Mouse (Mus musculus): Measurements from ENCODE around the gene Samd14. TPM values are rescaled to one million over a fixed set of nuclear protein-coding genes. Genes with fewer than 3 reads are reported as not detected.
A peak's percentile ranks its signal among the peaks of the same experiment; 100 is the strongest.

Samd14 gene
- polyA plus RNA-seq, 1 experiment from 2014 or later: 57.8 TPM

GRCm38 (mm10) chr11:95027850-95028470 lies 18.3 kb downstream of the Samd14 start:
- Histone ChIP-seq H3K4me1 (replicated peaks; ENCODE audit: control insufficient read depth, insufficient read depth, low read length) (peaks cover 8% of the 10 kb centered on the region), H3K9ac (ENCODE audit: low read depth, low read length) (no peak overlapping the region; the same call in 1 of the 2 replicates), H3K9me3 (ENCODE audit: control insufficient read depth, low read length) (no peaks in the 10 kb centered on the region), H3K27ac (ENCODE audit: low read depth, low read length) (no peak overlapping the region), H3K27me3 (replicated peaks; ENCODE audit: control insufficient read depth, insufficient read depth, low read length) (0 out of 2 replicates have a peak, but pooled peaks cover 4% of the 10 kb centered on the region), H3K4me3 (ENCODE audit: low read depth, low read length) (no peak overlapping the region), H3K36me3 (ENCODE audit: control insufficient read depth, insufficient read depth, low read length) (peaks cover 17% of the 10 kb centered on the region), H3K4me2 (no peak overlapping the region)
- 40% methylated on average over 13 of the region's 13 CpGs for WGBS
- DNase-seq (ENCODE audit: low spot score): no peak
- no peak for ATAC-seq (replicated peaks; ENCODE audit: low FRiP score)

DNA sequence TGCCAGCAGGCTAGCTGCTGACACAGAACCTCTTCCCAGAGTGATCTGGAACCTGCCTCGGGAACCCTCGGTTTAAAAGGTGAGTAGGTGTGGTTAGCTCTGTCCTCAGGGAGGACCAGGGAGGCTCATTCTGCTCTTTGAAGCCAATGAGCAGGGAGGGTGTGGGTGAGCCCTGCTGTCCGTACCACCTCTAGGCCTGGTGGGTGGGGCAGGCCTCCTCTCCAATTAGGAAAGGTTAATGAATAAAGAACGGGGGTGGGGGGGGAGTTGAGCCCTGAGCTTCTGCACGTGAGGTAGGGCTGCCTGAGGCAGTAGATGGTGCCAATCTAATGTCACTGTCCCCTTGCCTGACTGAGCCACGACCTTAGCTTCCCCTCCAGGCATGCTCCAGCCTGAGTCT lies 23.3 kb downstream of the Samd14 start:
- H3K4me3 ChIP-seq (ENCODE audit: low read depth, low read length): no peak overlapping the region
- H3K27ac ChIP-seq (ENCODE audit: low read depth, low read length): no peak overlapping the region
- 37% methylated on average over 6 of the region's 6 CpGs for WGBS
- no peaks in the 10 kb centered on the region for H3K36me3 ChIP-seq (ENCODE audit: control insufficient read depth, insufficient read depth, low read length)
- H3K9ac ChIP-seq (ENCODE audit: low read depth, low read length): no peak overlapping the region
- H3K27me3 ChIP-seq (replicated peaks; ENCODE audit: control insufficient read depth, insufficient read depth, low read length): peaks cover 4% of the 10 kb centered on the region; the same call in 1 of the 2 replicates
- peaks cover 8% of the 10 kb centered on the region for H3K4me1 ChIP-seq (replicated peaks; ENCODE audit: control insufficient read depth, insufficient read depth, low read length)
- H3K9me3 ChIP-seq (ENCODE audit: control insufficient read depth, low read length): no peaks in the 10 kb centered on the region
- DNase-seq (ENCODE audit: low spot score) (no peak), ATAC-seq (replicated peaks; ENCODE audit: low FRiP score) (0 out of 2 replicates have a peak, but pooled peaks have one; percentile 34)
- no peak overlapping the region for H3K4me2 ChIP-seq

GRCm38 (mm10) chr11:95033617-95034016 lies 23.9 kb downstream of the Samd14 start:
- ATAC-seq (replicated peaks; ENCODE audit: low FRiP score): no peak
- WGBS: 39% methylated on average over 14 of the region's 14 CpGs
- DNase-seq (ENCODE audit: low spot score): no peak
- Histone ChIP-seq H3K9me3 (ENCODE audit: control insufficient read depth, low read length) (no peaks in the 10 kb centered on the region), H3K27ac (ENCODE audit: low read depth, low read length) (no peak overlapping the region), H3K27me3 (replicated peaks; ENCODE audit: control insufficient read depth, insufficient read depth, low read length) (peaks cover 4% of the 10 kb centered on the region; the same call in 1 of the 2 replicates), H3K4me1 (replicated peaks; ENCODE audit: control insufficient read depth, insufficient read depth, low read length) (peaks cover 8% of the 10 kb centered on the region), H3K4me2 (no peak overlapping the region), H3K4me3 (ENCODE audit: low read depth, low read length) (no peak overlapping the region), H3K9ac (ENCODE audit: low read depth, low read length) (no peak overlapping the region), H3K36me3 (ENCODE audit: control insufficient read depth, insufficient read depth, low read length) (no peaks in the 10 kb centered on the region)

GRCm38 (mm10) chr11:95034902-95035301 lies 25.2 kb downstream of the Samd14 start:
- Histone ChIP-seq H3K4me3 (ENCODE audit: low read depth, low read length) (no peak overlapping the region), H3K9ac (ENCODE audit: low read depth, low read length) (no peak overlapping the region), H3K4me2 (no peak overlapping the region), H3K9me3 (ENCODE audit: control insufficient read depth, low read length) (no peaks in the 10 kb centered on the region), H3K36me3 (ENCODE audit: control insufficient read depth, insufficient read depth, low read length) (no peaks in the 10 kb centered on the region), H3K27ac (ENCODE audit: low read depth, low read length) (no peak overlapping the region), H3K4me1 (replicated peaks; ENCODE audit: control insufficient read depth, insufficient read depth, low read length) (peaks cover 8% of the 10 kb centered on the region), H3K27me3 (replicated peaks; ENCODE audit: control insufficient read depth, insufficient read depth, low read length) (peaks cover 4% of the 10 kb centered on the region; the same call in 1 of the 2 replicates)
- DNase-seq (ENCODE audit: low spot score) (no peak), ATAC-seq (replicated peaks; ENCODE audit: low FRiP score) (no peak)
- WGBS: 70% methylated on average over 10 of the region's 10 CpGs

- no peak overlapping the region for H3K27ac ChIP-seq (ENCODE audit: low read depth, low read length)
- H3K4me3 ChIP-seq (ENCODE audit: low read depth, low read length): no peak overlapping the region
- H3K27me3 ChIP-seq (replicated peaks; ENCODE audit: control insufficient read depth, insufficient read depth, low read length): peaks cover 4% of the 10 kb centered on the region; the same call in 1 of the 2 replicates
- DNase-seq (ENCODE audit: low spot score) (no peak), ATAC-seq (replicated peaks; ENCODE audit: low FRiP score) (no peak)
- no peaks in the 10 kb centered on the region for H3K36me3 ChIP-seq (ENCODE audit: control insufficient read depth, insufficient read depth, low read length)
- no peak overlapping the region for H3K9ac ChIP-seq (ENCODE audit: low read depth, low read length)
- no peaks in the 10 kb centered on the region for H3K9me3 ChIP-seq (ENCODE audit: control insufficient read depth, low read length)
- 92% methylated on average over 5 of the region's 5 CpGs for WGBS
- H3K4me2 ChIP-seq: no peak overlapping the region
- H3K4me1 ChIP-seq (replicated peaks; ENCODE audit: control insufficient read depth, insufficient read depth, low read length): peaks cover 15% of the 10 kb centered on the region
Observed at GRCm38 (mm10) chr11:95036521-95036920, 26.8 kb downstream of the Samd14 start.

DNA sequence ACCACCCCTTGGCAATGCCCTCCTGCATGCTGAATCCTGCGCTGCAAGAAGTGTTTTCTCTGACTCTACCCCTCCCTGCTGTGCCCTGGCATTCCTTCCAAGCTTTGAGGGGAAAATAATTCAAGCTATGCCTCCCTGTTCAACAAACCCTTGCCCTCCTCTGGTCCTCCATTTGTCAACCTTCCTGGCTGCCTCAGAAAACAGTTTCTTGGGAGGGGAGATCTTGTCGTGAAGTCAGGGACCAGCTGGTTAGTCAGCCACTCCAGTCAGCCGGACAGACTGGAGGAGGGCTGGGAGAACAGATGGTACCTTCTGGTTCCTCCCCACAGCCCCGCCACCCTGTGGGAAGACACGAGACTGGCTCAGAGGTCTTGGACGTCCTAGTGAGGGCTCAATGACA lies 27.6 kb downstream of the Samd14 start:
- DNase-seq (ENCODE audit: low spot score) (no peak), ATAC-seq (replicated peaks; ENCODE audit: low FRiP score) (no peak)
- Histone ChIP-seq H3K9me3 (ENCODE audit: control insufficient read depth, low read length) (no peaks in the 10 kb centered on the region), H3K9ac (ENCODE audit: low read depth, low read length) (no peak overlapping the region), H3K27ac (ENCODE audit: low read depth, low read length) (no peak overlapping the region), H3K27me3 (replicated peaks; ENCODE audit: control insufficient read depth, insufficient read depth, low read length) (peaks cover 4% of the 10 kb centered on the region; the same call in 1 of the 2 replicates), H3K4me2 (no peak overlapping the region), H3K36me3 (ENCODE audit: control insufficient read depth, insufficient read depth, low read length) (no peaks in the 10 kb centered on the region), H3K4me1 (replicated peaks; ENCODE audit: control insufficient read depth, insufficient read depth, low read length) (peaks cover 21% of the 10 kb centered on the region), H3K4me3 (ENCODE audit: low read depth, low read length) (no peak overlapping the region)
- 73% methylated on average over 6 of the region's 6 CpGs for WGBS

DNA sequence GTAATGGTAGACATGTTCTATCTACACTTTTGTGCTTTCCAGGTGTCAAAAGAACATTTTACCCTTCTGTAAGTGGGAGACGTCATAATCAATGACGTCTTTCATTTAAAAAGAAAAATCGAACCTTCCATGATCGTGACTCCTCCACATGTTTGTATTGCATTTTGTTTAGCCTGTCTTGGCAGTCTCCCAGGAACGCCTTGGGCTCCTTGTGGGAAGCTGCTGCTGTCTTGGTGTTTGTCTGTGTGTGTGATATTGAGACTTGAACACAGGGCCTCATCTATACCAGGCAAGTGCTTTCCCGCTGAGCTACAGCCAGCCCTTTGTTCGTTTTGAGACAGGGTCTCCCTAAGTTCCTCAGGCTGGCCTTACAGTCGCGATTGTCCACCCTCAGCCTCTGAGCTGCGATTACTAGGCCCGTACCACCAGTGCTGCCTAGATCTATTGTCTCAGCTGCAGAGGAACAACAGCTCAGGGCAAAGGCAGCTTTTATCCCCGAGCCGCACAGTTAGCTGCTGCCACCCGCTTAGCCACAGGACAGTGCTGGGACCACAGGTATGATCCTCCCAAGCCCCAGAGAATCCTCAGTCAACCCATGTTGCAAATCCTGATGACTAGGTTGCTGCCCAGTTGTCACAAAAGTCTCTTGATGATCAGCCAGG lies 28.6 kb downstream of the Samd14 start:
- H3K27ac ChIP-seq (ENCODE audit: low read depth, low read length): no peak overlapping the region
- no peaks in the 10 kb centered on the region for H3K36me3 ChIP-seq (ENCODE audit: control insufficient read depth, insufficient read depth, low read length)
- H3K4me2 ChIP-seq: no peak overlapping the region
- peaks cover 16% of the 10 kb centered on the region for H3K4me1 ChIP-seq (replicated peaks; ENCODE audit: control insufficient read depth, insufficient read depth, low read length)
- H3K4me3 ChIP-seq (ENCODE audit: low read depth, low read length): no peak overlapping the region
- ATAC-seq (replicated peaks; ENCODE audit: low FRiP score) (no peak), DNase-seq (ENCODE audit: low spot score) (no peak)
- no peaks in the 10 kb centered on the region; the same call in 1 of the 2 replicates for H3K27me3 ChIP-seq (replicated peaks; ENCODE audit: control insufficient read depth, insufficient read depth, low read length)
- 78% methylated on average over 14 of the region's 14 CpGs for WGBS
- no peaks in the 10 kb centered on the region for H3K9me3 ChIP-seq (ENCODE audit: control insufficient read depth, low read length)
- no peak overlapping the region for H3K9ac ChIP-seq (ENCODE audit: low read depth, low read length)

DNA sequence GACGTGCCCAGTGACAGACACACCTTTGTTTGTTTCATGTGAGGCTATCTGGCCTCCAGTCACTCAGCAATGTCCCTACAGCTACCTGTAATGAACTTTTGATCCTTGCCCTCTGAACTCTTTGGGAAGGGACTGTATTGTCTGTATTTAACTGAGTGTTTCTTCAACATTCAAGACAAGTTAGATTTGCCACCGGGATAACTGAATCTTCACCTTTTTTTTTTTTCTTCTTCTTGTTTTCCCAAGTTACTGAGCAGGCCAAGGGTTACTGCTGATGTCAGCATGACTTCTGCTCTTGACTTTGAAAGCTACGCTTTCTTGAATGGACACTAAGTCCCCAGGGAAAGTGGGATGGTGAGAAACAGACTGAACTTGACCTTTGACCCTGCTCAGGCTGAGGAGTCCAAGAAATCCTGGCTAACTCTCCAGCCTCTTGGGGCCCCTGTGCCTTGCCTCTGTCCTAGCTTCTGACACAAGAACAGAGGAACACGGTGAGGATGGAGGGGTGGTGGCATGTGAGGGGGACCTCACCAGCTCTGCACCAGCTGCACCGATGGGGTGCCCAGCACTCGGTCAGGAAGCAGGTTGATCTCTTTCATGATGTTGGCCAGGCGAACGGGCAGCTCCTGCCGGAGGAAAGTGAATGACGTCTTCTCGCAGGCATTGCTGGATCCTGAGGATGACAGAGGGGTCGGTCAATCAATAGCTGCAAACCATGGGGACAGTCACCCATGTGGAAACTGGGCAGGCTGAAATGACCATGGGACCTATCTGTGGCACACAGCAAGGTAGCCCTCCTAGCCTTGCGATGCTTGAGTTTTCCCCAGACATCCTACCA lies 29.4 kb downstream of the Samd14 start:
- H3K4me1 ChIP-seq (replicated peaks; ENCODE audit: control insufficient read depth, insufficient read depth, low read length): peaks cover 14% of the 10 kb centered on the region
- H3K27me3 ChIP-seq (replicated peaks; ENCODE audit: control insufficient read depth, insufficient read depth, low read length): no peaks in the 10 kb centered on the region; the same call in 1 of the 2 replicates
- H3K4me2 ChIP-seq: no peak overlapping the region
- H3K9ac ChIP-seq (ENCODE audit: low read depth, low read length): no peak overlapping the region
- no peak for DNase-seq (ENCODE audit: low spot score)
- ATAC-seq (replicated peaks; ENCODE audit: low FRiP score): no peak
- H3K27ac ChIP-seq (ENCODE audit: low read depth, low read length): no peak overlapping the region
- H3K36me3 ChIP-seq (ENCODE audit: control insufficient read depth, insufficient read depth, low read length): no peaks in the 10 kb centered on the region
- no peaks in the 10 kb centered on the region for H3K9me3 ChIP-seq (ENCODE audit: control insufficient read depth, low read length)
- H3K4me3 ChIP-seq (ENCODE audit: low read depth, low read length): no peak overlapping the region
- WGBS: 79% methylated on average over 13 of the region's 13 CpGs
